Mouse (Mus musculus): Measurements from ENCODE around the gene Dnah12. TPM values are rescaled to one million over a fixed set of nuclear protein-coding genes. Genes with fewer than 3 reads are reported as not detected.
"Not testable (repeated sequence)": the region's sequence is repeated elsewhere in the genome, so short reads cannot be mapped to it uniquely, and the experiment has no call there.

The Dnah12 gene
- polyA plus RNA-seq, 1 experiment from 2014 or later = 0.05 TPM

DNA sequence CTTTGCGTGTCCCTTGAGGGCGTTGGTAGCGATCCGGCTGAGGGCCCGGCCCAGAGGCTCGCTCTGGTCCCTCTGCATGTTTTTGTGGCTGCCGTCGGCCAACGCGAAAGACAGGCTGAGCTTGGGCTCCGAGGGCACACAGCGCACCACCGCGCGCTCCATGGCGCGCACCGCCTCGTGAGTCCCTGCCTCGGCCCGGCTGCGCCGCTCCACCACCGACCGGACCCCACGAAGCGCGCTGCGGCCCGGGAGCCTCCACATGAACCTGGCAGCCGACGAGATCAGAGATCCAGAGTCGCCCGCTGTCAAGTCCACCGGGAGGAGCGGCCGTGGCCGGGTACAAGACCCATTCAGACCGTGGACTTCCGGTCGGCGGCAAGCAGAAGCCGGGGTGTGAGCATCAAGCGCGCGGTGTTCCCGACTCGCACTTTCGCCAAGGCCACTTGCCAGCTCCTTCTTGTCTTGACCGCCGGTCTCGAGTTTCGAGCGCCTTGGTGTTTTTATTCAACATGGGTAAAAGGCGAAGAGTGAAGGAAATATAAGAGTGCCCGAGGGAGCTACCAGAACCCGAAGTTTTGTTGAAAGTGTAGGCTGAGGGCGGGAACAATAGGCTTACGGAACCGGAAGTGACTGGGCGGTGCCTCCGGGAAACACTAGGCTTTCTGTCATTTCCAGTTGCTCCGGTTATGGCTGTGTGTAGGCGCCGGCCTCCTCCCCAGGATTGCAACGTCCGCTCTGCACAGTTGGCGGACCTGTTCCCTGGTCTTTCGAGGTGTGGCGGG lies 23.6 kb upstream of the Dnah12 start, which contains the start of gene Pde12:
Gene Pde12, minus strand, starts transcription at position 592 of the 782 bp plus-strand sequence.
- Histone ChIP-seq H3K4me3 (replicated peaks) (peak within 1 kb of the TSS; percentile 90), H3K27me3 (replicated peaks) (no peaks in the 10 kb centered on the region), H3K4me2 (peak within 1 kb of the TSS; percentile 95), H3K36me3 (peaks cover 8% of the 10 kb centered on the region; the same call in 1 of the 2 replicates), H3K4me1 (peaks cover 6% of the 10 kb centered on the region), H3K9me3 (no peaks in the 10 kb centered on the region), H3K9ac (peak within 1 kb of the TSS; percentile 86), H3K27ac (peak within 1 kb of the TSS; percentile 93)
- ATAC-seq (ENCODE audit: insufficient read depth, low FRiP score, low read depth) = peak; percentile 88
- WGBS = under 1% methylated on average over 63 of the region's 70 CpGs

DNA sequence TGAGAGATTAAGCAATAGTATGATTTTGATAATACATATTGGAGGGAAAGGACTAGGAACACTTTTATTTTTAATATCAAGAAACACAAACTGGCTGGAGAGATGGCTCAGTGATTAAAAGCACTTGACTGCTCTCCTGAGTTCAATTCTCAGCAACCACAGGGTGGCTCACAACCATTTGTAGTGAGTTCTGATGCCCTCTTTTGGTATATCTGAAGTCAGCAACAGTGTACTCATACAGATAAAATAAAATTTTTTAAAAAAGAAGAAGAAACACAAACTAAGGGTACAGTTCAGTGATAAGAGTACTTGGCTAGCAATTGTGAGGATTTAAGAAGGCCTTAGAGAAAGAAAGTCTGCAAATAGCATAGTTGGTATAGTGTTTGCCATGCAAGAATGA lies 22.1 kb upstream of the Dnah12 start:
- no peak for ATAC-seq (ENCODE audit: insufficient read depth, low FRiP score, low read depth)
- Histone ChIP-seq H3K4me1 (peaks cover 6% of the 10 kb centered on the region), H3K27me3 (replicated peaks) (no peaks in the 10 kb centered on the region), H3K9ac (no peak overlapping the region), H3K4me2 (no peak overlapping the region), H3K36me3 (no peaks in the 10 kb centered on the region), H3K27ac (no peak overlapping the region), H3K9me3 (no peaks in the 10 kb centered on the region), H3K4me3 (replicated peaks) (no peak overlapping the region)

DNA sequence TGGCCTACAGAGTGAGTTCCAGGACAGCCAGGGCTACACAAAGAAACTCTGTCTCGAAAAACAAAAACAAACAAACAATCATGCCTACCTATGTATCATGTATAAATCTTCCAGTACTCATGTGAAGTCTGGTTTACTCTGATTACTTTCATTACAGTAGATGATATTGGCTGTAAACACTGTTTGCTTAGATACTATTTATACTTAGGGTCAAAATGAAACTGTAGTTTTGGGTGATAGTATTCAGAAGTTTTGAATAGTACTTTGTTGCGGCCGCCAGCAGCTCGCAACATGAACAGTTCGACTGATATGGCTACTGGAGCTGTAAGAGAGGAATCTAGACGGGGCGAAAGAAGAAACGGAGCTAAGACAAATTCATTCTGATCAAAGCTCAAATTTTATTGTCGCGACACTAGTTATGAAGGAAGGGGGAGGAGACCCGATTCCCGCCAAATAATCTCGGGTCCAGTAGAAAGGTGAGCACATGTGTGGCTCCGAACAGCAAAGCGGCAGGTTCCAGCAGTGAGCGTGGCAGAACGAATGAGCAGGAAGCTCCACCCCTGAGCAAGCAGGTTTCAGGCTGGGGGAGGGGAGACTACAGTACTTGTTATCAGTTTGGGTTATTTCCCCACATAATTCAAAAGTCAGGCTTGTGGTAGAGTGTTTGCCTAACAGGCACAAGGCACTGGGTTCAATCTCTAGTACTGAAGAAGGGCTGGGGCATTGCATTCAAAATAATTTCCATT lies 21.0 kb upstream of the Dnah12 start:
- H3K27me3 ChIP-seq (replicated peaks); H3K36me3 ChIP-seq; H3K9ac ChIP-seq; H3K4me2 ChIP-seq; H3K4me3 ChIP-seq (replicated peaks); ATAC-seq (ENCODE audit: insufficient read depth, low FRiP score, low read depth); H3K9me3 ChIP-seq; H3K4me1 ChIP-seq; H3K27ac ChIP-seq: not testable (repeated sequence)
- WGBS = 61% methylated on average over 17 of the region's 17 CpGs

DNA sequence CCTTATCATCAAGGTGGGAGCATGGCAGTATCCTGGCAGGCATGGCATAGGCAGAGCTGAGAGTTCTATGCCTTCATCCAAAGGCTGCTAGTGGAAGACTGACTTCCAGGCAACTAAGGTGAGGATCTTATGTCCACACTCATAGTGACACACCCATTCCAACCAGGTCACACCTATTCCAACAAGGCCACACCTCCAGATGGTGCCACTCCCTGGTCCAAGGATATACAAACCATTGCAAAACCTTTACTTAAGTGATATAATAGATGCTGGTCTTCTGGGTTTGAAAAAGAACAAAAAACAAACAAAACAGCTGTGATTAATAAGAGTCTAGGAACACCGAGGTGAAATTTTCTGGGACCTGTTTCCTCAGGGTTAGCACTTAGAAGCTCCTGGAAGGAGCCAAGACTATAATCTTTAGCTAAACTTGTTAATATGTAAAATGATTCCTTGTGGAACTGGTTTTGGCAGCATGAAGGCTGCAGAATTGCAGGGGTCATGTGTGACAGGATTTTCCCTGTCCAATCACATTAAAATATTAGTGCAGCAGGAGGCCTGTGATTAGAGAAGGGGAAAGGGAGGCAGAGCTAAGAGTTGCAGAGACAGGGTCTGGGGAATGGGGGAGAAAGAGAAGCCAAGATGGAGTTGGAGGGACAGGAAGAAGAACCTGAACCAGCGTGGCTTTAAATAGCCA lies 18.5 kb upstream of the Dnah12 start:
- not testable (repeated sequence) for H3K4me1 ChIP-seq; H3K4me2 ChIP-seq; H3K36me3 ChIP-seq; H3K9me3 ChIP-seq; H3K27me3 ChIP-seq (replicated peaks); H3K9ac ChIP-seq; H3K4me3 ChIP-seq (replicated peaks)
- ATAC-seq (ENCODE audit: insufficient read depth, low FRiP score, low read depth) = 0 out of 2 replicates have a peak, but pooled peaks have one; percentile 32
- peak overlapping the region; percentile 40; the same call in 1 of the 2 replicates for H3K27ac ChIP-seq
- WGBS = 65% methylated on average over 2 of the region's 2 CpGs

DNA sequence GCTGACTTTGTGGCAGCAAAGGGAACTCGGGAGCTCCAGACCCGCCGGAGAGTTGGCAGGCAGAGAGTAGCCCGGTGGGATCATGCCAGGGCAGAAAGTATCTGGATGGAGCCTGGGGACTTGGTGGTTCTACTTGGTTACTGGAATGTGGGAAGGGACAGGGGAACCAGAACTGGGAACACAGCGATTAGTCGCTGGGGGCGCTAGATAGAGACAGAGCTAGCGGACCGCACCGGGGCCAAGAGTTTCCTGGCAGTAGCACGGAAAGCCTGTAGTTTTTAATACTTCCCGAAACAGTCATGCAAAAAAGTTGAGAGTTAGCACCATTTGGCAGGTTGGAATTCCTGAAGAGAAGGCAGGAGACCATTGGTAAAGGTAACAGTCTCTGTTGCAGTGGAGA lies 17.7 kb upstream of the Dnah12 start:
- WGBS = 22% methylated on average over 12 of the region's 12 CpGs
- Histone ChIP-seq H3K4me2 (no peak overlapping the region), H3K36me3 (no peaks in the 10 kb centered on the region), H3K9me3 (no peaks in the 10 kb centered on the region), H3K4me1 (no peaks in the 10 kb centered on the region), H3K4me3 (replicated peaks) (no peak overlapping the region), H3K27me3 (replicated peaks) (no peaks in the 10 kb centered on the region), H3K9ac (no peak overlapping the region), H3K27ac (no peak overlapping the region; the same call in 1 of the 2 replicates)
- no peak for ATAC-seq (ENCODE audit: insufficient read depth, low FRiP score, low read depth)

DNA sequence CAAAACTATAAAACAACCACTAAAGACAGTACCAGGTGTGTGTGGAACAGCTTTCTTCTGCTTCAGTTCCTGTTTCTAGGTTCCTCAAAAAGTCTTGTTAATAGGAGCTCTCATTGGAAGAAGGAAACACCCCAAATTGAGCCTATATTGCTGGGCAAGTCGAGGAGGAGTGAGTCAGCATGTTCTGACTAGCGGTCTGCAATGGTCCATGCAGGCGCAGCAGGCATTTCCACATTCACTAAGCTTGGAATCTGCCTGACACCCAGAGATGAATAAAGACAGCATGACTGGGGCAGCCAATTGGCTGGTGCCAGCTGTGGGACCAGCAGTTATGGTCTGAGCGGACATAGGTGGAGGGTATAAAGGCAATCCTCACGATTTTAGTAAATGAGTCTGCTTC lies 17.3 kb upstream of the Dnah12 start:
- H3K9ac ChIP-seq = no peak overlapping the region
- ATAC-seq (ENCODE audit: insufficient read depth, low FRiP score, low read depth) = no peak
- no peaks in the 10 kb centered on the region for H3K4me1 ChIP-seq
- 76% methylated on average over 5 of the region's 5 CpGs for WGBS
- no peaks in the 10 kb centered on the region for H3K36me3 ChIP-seq
- no peaks in the 10 kb centered on the region for H3K27me3 ChIP-seq (replicated peaks)
- H3K9me3 ChIP-seq = no peaks in the 10 kb centered on the region
- H3K4me3 ChIP-seq (replicated peaks) = no peak overlapping the region
- no peak overlapping the region for H3K4me2 ChIP-seq
- no peak overlapping the region for H3K27ac ChIP-seq

DNA sequence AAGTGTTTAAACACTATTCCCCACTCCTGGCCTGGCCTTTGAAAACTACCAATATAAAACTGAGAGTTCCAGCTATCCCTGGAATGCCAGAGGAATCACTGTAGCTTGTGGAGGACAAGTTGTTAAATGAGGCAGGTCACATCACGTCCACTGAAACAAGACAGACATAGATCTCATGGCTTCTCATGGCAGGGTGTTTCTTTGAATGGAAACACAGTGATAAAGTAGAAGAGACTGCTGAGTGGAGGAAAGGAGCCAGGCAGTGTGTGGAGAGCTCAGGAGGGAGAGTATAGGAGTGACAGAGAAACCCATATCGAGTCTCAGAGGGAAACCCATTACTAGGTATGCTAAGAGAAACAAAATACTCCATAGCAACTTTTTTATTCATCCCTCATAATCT lies 2.3 kb upstream of the Dnah12 start:
- H3K36me3 ChIP-seq = no peaks in the 10 kb centered on the region
- no peak overlapping the region for H3K27ac ChIP-seq
- no peaks in the 10 kb centered on the region for H3K4me1 ChIP-seq
- ATAC-seq (ENCODE audit: insufficient read depth, low FRiP score, low read depth) = no peak
- H3K27me3 ChIP-seq (replicated peaks) = no peaks in the 10 kb centered on the region
- WGBS = 38% methylated on average over 2 of the region's 2 CpGs
- no peak overlapping the region for H3K4me2 ChIP-seq
- H3K9ac ChIP-seq = no peak overlapping the region
- H3K4me3 ChIP-seq (replicated peaks) = no peak overlapping the region
- no peaks in the 10 kb centered on the region for H3K9me3 ChIP-seq

DNA sequence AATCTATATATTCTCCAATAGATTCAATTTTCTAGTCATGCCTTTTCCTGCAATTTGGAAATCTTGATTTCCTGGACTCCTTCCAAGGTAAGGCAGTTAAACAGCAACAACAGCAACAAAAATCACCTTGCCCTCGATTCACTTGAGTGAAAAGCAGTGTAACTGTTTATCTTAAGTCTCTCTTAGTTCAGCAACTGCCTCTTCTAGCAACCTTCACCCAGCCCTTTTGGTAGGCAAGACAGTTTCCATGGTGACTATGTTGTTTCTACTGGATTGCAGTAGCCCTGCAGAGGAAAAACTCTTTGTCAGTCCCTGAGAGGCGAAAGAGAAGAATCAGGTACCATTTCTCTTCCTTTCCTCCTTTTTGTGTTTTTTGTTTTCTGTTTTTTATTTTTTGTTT lies 1.7 kb upstream of the Dnah12 start:
- no peak overlapping the region for H3K4me3 ChIP-seq (replicated peaks)
- WGBS = 46% methylated on average over 2 of the region's 2 CpGs
- H3K27me3 ChIP-seq (replicated peaks) = no peaks in the 10 kb centered on the region
- ATAC-seq (ENCODE audit: insufficient read depth, low FRiP score, low read depth) = no peak
- no peaks in the 10 kb centered on the region for H3K4me1 ChIP-seq
- H3K36me3 ChIP-seq = no peaks in the 10 kb centered on the region
- no peaks in the 10 kb centered on the region for H3K9me3 ChIP-seq
- no peak overlapping the region for H3K4me2 ChIP-seq
- H3K9ac ChIP-seq = no peak overlapping the region
- no peak overlapping the region; the same call in 1 of the 2 replicates for H3K27ac ChIP-seq

DNA sequence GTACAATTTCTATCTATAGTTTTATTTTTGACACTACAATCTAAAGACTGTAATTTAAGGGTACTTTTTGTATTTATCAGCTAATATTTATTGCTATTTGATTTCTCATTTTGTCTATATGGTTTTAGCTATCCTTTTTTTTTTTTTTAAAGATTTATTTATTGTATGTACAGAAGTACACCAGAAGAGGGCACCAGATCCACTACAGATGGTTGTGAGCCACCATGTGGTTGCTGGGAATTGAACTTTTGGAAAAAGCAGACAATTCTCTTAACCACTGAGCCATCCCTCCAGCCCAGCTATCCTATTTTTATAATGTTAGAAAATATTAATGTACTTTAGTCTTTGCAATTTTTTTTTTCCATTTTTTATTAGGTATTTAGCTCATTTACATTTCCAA lies 4.8 kb downstream of the Dnah12 start:
- Histone ChIP-seq H3K36me3 (no peaks in the 10 kb centered on the region), H3K4me1 (no peaks in the 10 kb centered on the region), H3K9ac (no peak overlapping the region), H3K9me3 (no peaks in the 10 kb centered on the region), H3K4me3 (replicated peaks) (no peak overlapping the region), H3K27ac (no peak overlapping the region), H3K27me3 (replicated peaks) (no peaks in the 10 kb centered on the region), H3K4me2 (no peak overlapping the region)
- ATAC-seq (ENCODE audit: insufficient read depth, low FRiP score, low read depth) = no peak

DNA sequence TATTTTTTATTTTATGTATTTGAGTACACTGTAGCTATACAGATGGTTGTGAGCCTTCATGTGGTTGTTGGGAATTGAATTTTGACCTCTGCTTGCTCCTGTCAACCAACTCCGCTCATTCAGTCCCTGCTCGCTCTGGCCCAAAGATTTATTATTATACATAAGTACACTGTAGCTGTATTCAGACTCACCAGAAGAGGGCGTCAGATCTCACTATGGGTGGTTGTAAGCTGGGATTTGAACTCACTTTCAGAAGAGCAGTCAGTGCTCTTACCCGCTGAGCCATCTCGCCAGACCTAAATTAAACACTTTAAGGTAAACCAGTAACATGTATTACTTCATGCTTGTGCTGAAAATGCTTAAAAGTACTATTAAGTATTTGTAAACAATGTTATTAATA lies 12.2 kb downstream of the Dnah12 start:
- H3K4me1 ChIP-seq; H3K4me2 ChIP-seq; H3K27ac ChIP-seq; ATAC-seq (ENCODE audit: insufficient read depth, low FRiP score, low read depth); H3K4me3 ChIP-seq (replicated peaks); H3K9me3 ChIP-seq; H3K9ac ChIP-seq; H3K27me3 ChIP-seq (replicated peaks); H3K36me3 ChIP-seq: not testable (repeated sequence)
- WGBS = 83% methylated on average over 5 of the region's 5 CpGs

DNA sequence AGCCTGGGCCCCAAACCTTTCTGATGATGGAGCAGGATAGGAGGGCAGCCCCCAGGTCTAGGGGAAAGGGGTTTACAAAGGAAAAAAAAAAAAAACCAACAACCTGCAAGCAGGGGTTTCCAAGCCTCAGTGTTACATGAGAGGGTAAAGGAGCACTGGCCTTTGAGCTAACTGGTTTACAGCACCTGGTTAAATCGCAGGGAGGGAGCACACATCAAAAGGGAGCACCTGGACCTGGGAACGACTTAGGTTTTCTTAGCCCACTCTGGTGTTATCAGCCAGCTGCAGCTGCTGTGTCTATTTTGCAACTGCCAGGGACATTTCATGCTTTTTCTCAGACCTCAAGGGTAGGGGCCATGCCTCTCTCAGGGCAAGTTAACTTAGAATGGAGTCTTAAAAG lies 26.6 kb downstream of the Dnah12 start:
- not testable (repeated sequence) for H3K4me1 ChIP-seq; H3K9ac ChIP-seq; ATAC-seq (ENCODE audit: insufficient read depth, low FRiP score, low read depth); H3K27me3 ChIP-seq (replicated peaks); H3K27ac ChIP-seq; H3K36me3 ChIP-seq; H3K9me3 ChIP-seq; H3K4me3 ChIP-seq (replicated peaks); H3K4me2 ChIP-seq
- WGBS = 56% methylated on average over 2 of the region's 2 CpGs

DNA sequence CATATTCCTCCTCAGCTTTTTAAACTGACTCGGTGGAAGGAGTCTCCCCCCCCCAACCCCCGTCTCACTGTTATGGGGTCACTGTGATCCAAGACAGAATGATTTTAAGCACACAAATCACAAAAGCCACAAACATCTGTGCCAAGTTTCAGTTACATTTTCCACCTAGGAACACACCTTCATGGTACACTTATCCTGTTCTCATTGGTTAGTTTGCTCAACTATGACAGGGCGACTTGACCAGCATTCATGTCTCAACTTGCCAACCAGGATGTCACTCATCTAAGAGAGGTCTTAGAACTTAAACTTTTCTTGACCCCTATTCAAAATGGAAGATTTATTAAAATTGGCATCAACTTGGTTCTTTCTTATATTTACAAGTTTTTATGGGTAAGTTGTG lies 31.8 kb downstream of the Dnah12 start:
- ATAC-seq (ENCODE audit: insufficient read depth, low FRiP score, low read depth) = no peak
- WGBS = 78% methylated on average over 3 of the region's 3 CpGs
- H3K27me3 ChIP-seq (replicated peaks) = no peaks in the 10 kb centered on the region

More for the DNA sequence above, 31.8 kb downstream of the Dnah12 start:
- H3K36me3 ChIP-seq = no peaks in the 10 kb centered on the region
- no peak overlapping the region for H3K4me2 ChIP-seq
- H3K4me1 ChIP-seq = no peaks in the 10 kb centered on the region
- no peak overlapping the region for H3K9ac ChIP-seq
- no peak overlapping the region for H3K4me3 ChIP-seq (replicated peaks)
- H3K27ac ChIP-seq = no peak overlapping the region
- H3K9me3 ChIP-seq = no peaks in the 10 kb centered on the region

All from stomach, embryonic 15.5 days (tissue).